Comparison of ENCODE assay signal across 20 mouse cellular contexts in genomic region chr12:108971446-108971845, GRCm38 (mm10).
A peak's percentile ranks its signal among the peaks of the same experiment; 100 is the strongest.
DNase-seq lines count a peak whose midpoint lies in the region; ATAC-seq and TF ChIP-seq lines count a peak whose summit lies in the region.
"Had no signal": no experiment of that assay in that cellular context is flagged by ENCODE, and none has a peak within 500 bp of the region (broad histone marks: within the 10 kb centered on the region; RNA-seq: fewer than 3 reads in every experiment).

No protein-coding gene starts in this region.

- no peak for TF ChIP-seq CTCF in stomach, postnatal 0 days (IDR thresholded peaks at IDR 0.05; ENCODE audit: low read depth)

- no peak overlapping the region for H3K4me2 ChIP-seq in kidney, embryonic 15.5 days
- H3K4me2 ChIP-seq in intestine, embryonic 16.5 days (ENCODE audit: low read depth, low read length) = no peak overlapping the region
- no peak overlapping the region for H3K4me2 ChIP-seq in stomach, postnatal 0 days (replicated peaks; ENCODE audit: low read depth)
- H3K4me2 ChIP-seq: embryonic facial prominence, embryonic 12.5 days; forebrain, embryonic 15.5 days had no signal

- H3K27ac ChIP-seq in kidney, embryonic 15.5 days = no peak overlapping the region
- no peak overlapping the region for H3K27ac ChIP-seq in intestine, embryonic 16.5 days (ENCODE audit: low read length)
- H3K27ac ChIP-seq in stomach, postnatal 0 days (replicated peaks) = no peak overlapping the region
- H3K27ac ChIP-seq: embryonic facial prominence, embryonic 12.5 days; forebrain, embryonic 15.5 days had no signal

- no peaks in the 10 kb centered on the region for H3K27me3 ChIP-seq in kidney, embryonic 15.5 days
- no peaks in the 10 kb centered on the region for H3K27me3 ChIP-seq in intestine, embryonic 16.5 days (replicated peaks; ENCODE audit: control insufficient read depth, insufficient read depth, low read length)
- no peaks in the 10 kb centered on the region for H3K27me3 ChIP-seq in stomach, postnatal 0 days (ENCODE audit: control insufficient read depth, insufficient read depth, low read length)
- H3K27me3 ChIP-seq: CH12.LX; embryonic facial prominence, embryonic 12.5 days; forebrain, embryonic 15.5 days; Patski had no signal

- ATAC-seq in kidney, embryonic 15.5 days (replicated peaks; ENCODE audit: low FRiP score) = no peak
- ATAC-seq in intestine, embryonic 16.5 days = peak; percentile 43; the same call in 1 of the 2 replicates
- 0 out of 2 replicates have a peak, but pooled peaks have one; percentile 27 for ATAC-seq in stomach, postnatal 0 days (ENCODE audit: low FRiP score, low TSS enrichment)
- ATAC-seq: activated CD4-positive, CD25-positive, alpha-beta regulatory T cell, adult 4 months; forebrain, embryonic 15.5 days; Patski had no signal

- H3K4me3 ChIP-seq in kidney, embryonic 15.5 days (replicated peaks) = no peak overlapping the region
- H3K4me3 ChIP-seq in intestine, embryonic 16.5 days (ENCODE audit: low read length) = no peak overlapping the region
- H3K4me3 ChIP-seq in stomach, postnatal 0 days (ENCODE audit: low read depth, low read length) = no peak overlapping the region
- H3K4me3 ChIP-seq: embryonic facial prominence, embryonic 12.5 days; forebrain, embryonic 15.5 days had no signal

- no peak overlapping the region for H3K9ac ChIP-seq in kidney, embryonic 15.5 days
- H3K9ac ChIP-seq in intestine, embryonic 16.5 days (ENCODE audit: low read depth, low read length) = no peak overlapping the region; the same call in 1 of the 2 replicates
- no peak overlapping the region for H3K9ac ChIP-seq in stomach, postnatal 0 days (ENCODE audit: low read length)
- H3K9ac ChIP-seq: embryonic facial prominence, embryonic 12.5 days; forebrain, embryonic 15.5 days had no signal

- H3K36me3 ChIP-seq in kidney, embryonic 15.5 days = no peaks in the 10 kb centered on the region
- H3K36me3 ChIP-seq in intestine, embryonic 16.5 days (ENCODE audit: control insufficient read depth, insufficient read depth, low read length) = no peaks in the 10 kb centered on the region
- no peaks in the 10 kb centered on the region for H3K36me3 ChIP-seq in stomach, postnatal 0 days (ENCODE audit: control insufficient read depth, insufficient read depth, low read length)
- H3K36me3 ChIP-seq: embryonic facial prominence, embryonic 12.5 days; forebrain, embryonic 15.5 days had no signal

- 58% methylated on average over 9 of the region's 9 CpGs for WGBS in kidney, embryonic 15.5 days
- 69% methylated on average over 9 of the region's 9 CpGs for WGBS in intestine, embryonic 16.5 days
- 68% methylated on average over 9 of the region's 9 CpGs for WGBS in stomach, postnatal 0 days

- peak; percentile 56 for DNase-seq in kidney, adult 18-20 months
- peak; percentile 36 for DNase-seq in kidney, postnatal 10 days
- no peak for DNase-seq in stomach, postnatal 0 days (ENCODE audit: low spot score)
- DNase-seq in B cell, adult 2 months = no peak
- DNase-seq in testis, postnatal 14 days (ENCODE audit: low spot score) = no peak
- DNase-seq: adrenal gland, postnatal 14 days; cerebellum, adult 11-12 months; cerebellum, adult 9-10 months; cerebellum, postnatal 25 days; gastrocnemius, postnatal 36 days; heart, adult 11 months; heart, postnatal 10 days; heart, postnatal 4 days had no signal

- no peaks in the 10 kb centered on the region for H3K9me3 ChIP-seq in kidney, embryonic 15.5 days (replicated peaks)
- H3K9me3 ChIP-seq in intestine, embryonic 16.5 days (ENCODE audit: control insufficient read depth, low read length) = no peaks in the 10 kb centered on the region
- no peaks in the 10 kb centered on the region for H3K9me3 ChIP-seq in stomach, postnatal 0 days (ENCODE audit: control insufficient read depth, low read length)
- H3K9me3 ChIP-seq: embryonic facial prominence, embryonic 12.5 days; forebrain, embryonic 15.5 days had no signal

- H3K4me1 ChIP-seq in kidney, embryonic 15.5 days = no peaks in the 10 kb centered on the region
- H3K4me1 ChIP-seq in intestine, embryonic 16.5 days (ENCODE audit: control insufficient read depth, insufficient read depth, low read length) = peaks cover 12% of the 10 kb centered on the region
- H3K4me1 ChIP-seq in stomach, postnatal 0 days (replicated peaks; ENCODE audit: control insufficient read depth, insufficient read depth) = no peaks in the 10 kb centered on the region
- H3K4me1 ChIP-seq: embryonic facial prominence, embryonic 12.5 days; forebrain, embryonic 15.5 days had no signal

- TF ChIP-seq EP300 in stomach, postnatal 0 days (optimal IDR thresholded peaks at IDR 0.05) = no peak

Comparison
In these comparisons a context has a peak if more than half of its experiments do, and no peak if none do; other contexts are left out.
1. DNase-seq: peak in kidney, adult 18-20 months (single experiment) and kidney, postnatal 10 days (single experiment); none in stomach, postnatal 0 days (single experiment), B cell, adult 2 months (0 of 2) and testis, postnatal 14 days (single experiment).